Mouse (Mus musculus) MEL (cell line): ENCODE measurements around the gene Rnf34.

Experiments used
- BHLHE40 ChIP-seq: IDR thresholded peaks from 2 replicates; pipeline ENCODE4 v1.6.1; 2012; ENCODE audit warnings: low read depth, mild to moderate bottlenecking, inconsistent platforms, low read length, improper control_type of control experiment, borderline replicate concordance
- CTCF ChIP-seq, 3 experiments: IDR thresholded peaks in 2 of 3; conservative IDR thresholded peaks in 1 of 3; 2 replicates each; pipeline ENCODE4 v1.5.1; 2011 to 2012; ENCODE audit warnings: low read length in 3 of 3, low read depth in 2 of 3, mild to moderate bottlenecking in 2 of 3, improper control_type of control experiment in 1 of 3, inconsistent platforms in 1 of 3, mixed read lengths in 1 of 3, moderate library complexity in 1 of 3; ENCODE audit not compliant: control insufficient read depth in 1 of 3, insufficient read depth in 1 of 3, poor library complexity in 1 of 3, severe bottlenecking in 1 of 3
- ELF1 ChIP-seq: IDR thresholded peaks from 2 replicates; pipeline ENCODE4 v1.6.1; 2014; ENCODE audit warnings: low read depth, mild to moderate bottlenecking, inconsistent platforms, low read length, improper control_type of control experiment, moderate library complexity
- EP300 ChIP-seq, 2 experiments: IDR thresholded peaks; 2 replicates each; pipeline ENCODE4 v1.6.1; 2011; ENCODE audit warnings: improper control_type of control experiment in 2 of 2, low read length in 2 of 2, low read depth in 1 of 2, mild to moderate bottlenecking in 1 of 2
- HCFC1 ChIP-seq: IDR thresholded peaks from 2 replicates; pipeline ENCODE4 v1.6.1; 2012; ENCODE audit warnings: low read depth, mild to moderate bottlenecking, inconsistent platforms, low read length, improper control_type of control experiment, moderate library complexity
- MYC ChIP-seq: IDR thresholded peaks from 2 replicates; pipeline ENCODE4 v1.6.1; 2011; ENCODE audit warnings: low read depth, mild to moderate bottlenecking, low read length, improper control_type of control experiment, moderate library complexity
- POLR2A ChIP-seq, 2 experiments: IDR thresholded peaks; 2 replicates each; pipeline ENCODE4 v1.6.1; 2011 to 2012; ENCODE audit warnings: low read length in 2 of 2, mild to moderate bottlenecking in 2 of 2, control low read depth in 1 of 2, improper control_type of control experiment in 1 of 2, low read depth in 1 of 2, moderate library complexity in 1 of 2; ENCODE audit not compliant: control insufficient read depth in 1 of 2, insufficient read depth in 1 of 2, poor library complexity in 1 of 2
- RCOR1 ChIP-seq: IDR thresholded peaks from 2 replicates; pipeline ENCODE4 v1.6.1; 2012; ENCODE audit warnings: low read depth, mild to moderate bottlenecking, inconsistent platforms, low read length, improper control_type of control experiment
- SMC3 ChIP-seq: IDR thresholded peaks from 2 replicates; pipeline ENCODE4 v1.6.1; 2011; ENCODE audit warnings: low read depth, low read length, improper control_type of control experiment
- TCF12 ChIP-seq: IDR thresholded peaks from 2 replicates; pipeline ENCODE4 v1.6.1; 2014; ENCODE audit warnings: low read depth, mild to moderate bottlenecking, inconsistent platforms, low read length, improper control_type of control experiment, moderate library complexity
- USF2 ChIP-seq, 2 experiments: IDR thresholded peaks; 2 replicates each; pipeline ENCODE4 v1.6.1; 2011 to 2012; ENCODE audit warnings: improper control_type of control experiment in 2 of 2, low read length in 2 of 2, borderline replicate concordance in 1 of 2, inconsistent platforms in 1 of 2, low read depth in 1 of 2, mild to moderate bottlenecking in 1 of 2; ENCODE audit not compliant: insufficient read depth in 1 of 2

DNA sequence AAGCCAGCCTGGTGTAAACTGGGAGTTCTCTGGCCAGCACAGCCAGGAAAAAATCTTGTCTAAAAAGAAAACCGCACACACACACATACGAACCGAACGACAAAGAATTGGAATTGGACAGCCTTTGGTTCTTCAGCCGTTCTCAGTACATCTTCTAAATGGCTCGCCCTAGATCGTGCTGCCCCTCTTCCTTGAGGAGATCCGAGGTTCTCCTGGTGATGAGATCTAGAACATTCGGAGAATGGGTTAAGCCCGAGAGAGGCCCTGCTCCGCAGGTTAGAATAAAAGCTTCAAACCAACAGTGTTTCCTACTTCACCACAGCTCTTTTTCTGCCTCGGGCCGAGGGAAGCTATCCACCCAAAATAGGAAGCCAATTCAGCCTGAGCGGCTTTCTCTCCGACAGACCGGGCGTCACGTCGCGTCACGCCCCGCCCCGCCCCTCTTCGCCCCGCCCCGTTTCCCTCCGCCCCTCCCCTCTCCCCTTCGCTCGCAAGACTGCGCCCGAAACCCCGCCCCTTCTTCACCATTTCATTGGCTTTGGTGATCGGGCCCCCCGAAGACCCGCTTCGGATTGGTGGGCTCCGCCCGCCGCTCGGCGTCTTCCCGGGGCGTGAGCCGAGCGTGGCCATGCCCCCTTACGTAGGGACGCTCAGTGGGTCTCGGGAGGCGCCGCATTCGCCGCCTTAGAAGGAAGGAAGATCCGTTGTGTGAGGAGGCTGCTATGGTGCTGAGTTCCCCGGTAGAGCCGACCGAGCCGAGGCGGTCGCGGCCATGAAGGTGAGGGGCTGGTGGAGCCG, at the start of gene Rnf34:
- no peak for TF ChIP-seq ELF1
- TF ChIP-seq BHLHE40, result no peak
- no peak for TF ChIP-seq RCOR1
- TF ChIP-seq HCFC1, result peak; percentile 70
- no peak for TF ChIP-seq USF2 (IDR thresholded peaks at IDR 0.05; ENCODE audit: borderline replicate concordance in 1 of 2, insufficient read depth in 1 of 2, low read depth in 1 of 2, low read length in 2 of 2)
- TF ChIP-seq MYC, result no peak
- TF ChIP-seq CTCF (IDR thresholded peaks at IDR 0.05 in 2 of 3, conservative IDR thresholded peaks at IDR 0.05 in 1 of 3; ENCODE audit: control insufficient read depth in 1 of 3, insufficient read depth in 1 of 3, low read depth in 2 of 3, low read length in 3 of 3, poor library complexity in 1 of 3, severe bottlenecking in 1 of 3), result no peak
- peak; percentile 63; the same call in 1 of the 2 replicates for TF ChIP-seq TCF12
- no peak for TF ChIP-seq SMC3
- TF ChIP-seq POLR2A (IDR thresholded peaks at IDR 0.05; ENCODE audit: control insufficient read depth in 1 of 2, insufficient read depth in 1 of 2, low read depth in 1 of 2, low read length in 2 of 2, poor library complexity in 1 of 2), result peak; percentile 96 to 99
- TF ChIP-seq EP300 (IDR thresholded peaks at IDR 0.05; ENCODE audit: low read depth in 1 of 2, low read length in 2 of 2), result 0 out of 4 replicates have a peak, but pooled peaks of 1 of the 2 experiments have one; percentile 23
